Mouse (Mus musculus): ENCODE results near the gene E330009J07Rik. TPM values are rescaled to one million over a fixed set of nuclear protein-coding genes. Genes with fewer than 3 reads are reported as not detected.
A peak's percentile ranks its signal among the peaks of the same experiment; 100 is the strongest.

The E330009J07Rik gene
- total RNA-seq, 1 experiment: 4.1 TPM

GRCm38 (mm10) chr6:40470916-40471719 is 35.2 kb upstream of the E330009J07Rik start, which contains the start of gene Ssbp1:
Gene Ssbp1, plus strand, starts transcription at chr6:40471352.
- in situ Hi-C loops (cut with MboI; ENCODE audit: low sequenced_read_pairs in 2 of 2, unreplicated experiment in 2 of 2): no loop called here
- peaks cover 12% of the 10 kb centered on the region for H3K36me3 ChIP-seq (ENCODE audit: control insufficient read depth, insufficient read depth, low read length, poor library complexity, severe bottlenecking)

GRCm38 (mm10) chr6:40465710-40466109 is 29.8 kb upstream of the E330009J07Rik start:
- in situ Hi-C loops (cut with MboI; ENCODE audit: low sequenced_read_pairs in 2 of 2, unreplicated experiment in 2 of 2): no loop called here
- Histone ChIP-seq H3K4me3 (ENCODE audit: insufficient read depth in 1 of 2, low read depth in 1 of 2, low read length in 2 of 2, poor library complexity in 1 of 2, severe bottlenecking in 1 of 2) (no peak overlapping the region), H3K27ac (ENCODE audit: insufficient read depth, low read depth, low read length, poor library complexity, severe bottlenecking) (no peak overlapping the region), H3K9ac (ENCODE audit: insufficient read depth, low read depth, low read length, poor library complexity, severe bottlenecking) (no peak overlapping the region), H3K9me3 (ENCODE audit: control insufficient read depth, insufficient read depth, low read depth, low read length) (no peaks in the 10 kb centered on the region), H3K36me3 (ENCODE audit: control insufficient read depth, insufficient read depth, low read length, poor library complexity, severe bottlenecking) (no peaks in the 10 kb centered on the region), H3K4me1 (ENCODE audit: control insufficient read depth in 2 of 2, insufficient read depth in 2 of 2, low read length in 2 of 2, poor library complexity in 1 of 2) (no peaks in the 10 kb centered on the region)
- TF ChIP-seq ZC3H11A (IDR thresholded peaks at IDR 0.05; ENCODE audit: borderline replicate concordance, low read depth, low read length) (no peak), CHD2 (IDR thresholded peaks at IDR 0.05; ENCODE audit: low read depth, low read length) (no peak), ZNF384 (IDR thresholded peaks at IDR 0.05; ENCODE audit: low read depth, low read length) (no peak), MAFK (IDR thresholded peaks at IDR 0.05; ENCODE audit: insufficient read depth, low read depth, low read length) (no peak), HCFC1 (IDR thresholded peaks at IDR 0.05; ENCODE audit: borderline replicate concordance, insufficient read depth, low read length) (no peak)
- no peak for DNase-seq (ENCODE audit: low read depth, low spot score)

More at GRCm38 (mm10) chr6:40470916-40471719, 35.2 kb upstream of the E330009J07Rik start, which contains the start of gene Ssbp1:
- H3K4me3 ChIP-seq (ENCODE audit: insufficient read depth in 1 of 2, low read depth in 1 of 2, low read length in 2 of 2, poor library complexity in 1 of 2, severe bottlenecking in 1 of 2): peak within 1 kb of the TSS; percentile 80 to 100
- H3K9me3 ChIP-seq (ENCODE audit: control insufficient read depth, insufficient read depth, low read depth, low read length): no peaks in the 10 kb centered on the region
- H3K9ac ChIP-seq (ENCODE audit: insufficient read depth, low read depth, low read length, poor library complexity, severe bottlenecking): peak within 1 kb of the TSS; percentile 100
- no peak for TF ChIP-seq MAFK (IDR thresholded peaks at IDR 0.05; ENCODE audit: insufficient read depth, low read depth, low read length)
- TF ChIP-seq CHD2 (IDR thresholded peaks at IDR 0.05; ENCODE audit: low read depth, low read length): peak; percentile 99
- peak; percentile 82 for TF ChIP-seq HCFC1 (IDR thresholded peaks at IDR 0.05; ENCODE audit: borderline replicate concordance, insufficient read depth, low read length)
- peak within 1 kb of the TSS; percentile 96 for H3K27ac ChIP-seq (ENCODE audit: insufficient read depth, low read depth, low read length, poor library complexity, severe bottlenecking)
- peak; percentile 92 for DNase-seq (ENCODE audit: low read depth, low spot score)
- peaks cover 0 to 3% of the 10 kb centered on the region in 2 experiments; a peak in 1 of 4 replicates for H3K4me1 ChIP-seq (ENCODE audit: control insufficient read depth in 2 of 2, insufficient read depth in 2 of 2, low read length in 2 of 2, poor library complexity in 1 of 2)

DNA sequence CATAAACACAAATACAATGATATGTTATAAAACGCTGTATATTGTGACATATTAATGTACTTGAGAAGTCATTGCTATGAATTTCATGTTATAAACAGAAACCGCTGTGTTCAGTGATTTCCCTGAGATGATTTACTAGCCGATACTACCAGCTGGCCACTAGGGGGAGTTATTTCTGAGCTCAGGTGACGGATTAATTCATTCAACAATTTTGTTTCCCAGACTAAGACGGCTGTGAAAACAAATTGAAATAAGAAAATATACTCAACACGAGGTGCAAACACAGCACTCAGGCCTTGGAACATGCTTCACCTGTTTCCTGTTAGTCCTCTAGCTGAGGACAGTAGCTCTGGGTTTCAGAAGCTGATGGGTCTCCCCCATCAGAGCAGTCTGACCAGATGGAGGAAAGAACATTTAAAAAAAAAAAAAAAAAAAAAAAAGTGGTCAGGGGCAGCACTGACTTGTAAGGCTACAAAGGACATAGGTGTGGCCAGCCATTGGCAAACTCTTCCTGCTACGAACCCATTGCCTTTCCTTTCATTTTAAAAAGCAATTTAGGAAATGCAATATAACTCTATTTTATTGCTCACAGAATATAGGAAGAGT is 18.6 kb upstream of the E330009J07Rik start:
- Histone ChIP-seq H3K9me3 (ENCODE audit: control insufficient read depth, insufficient read depth, low read depth, low read length) (no peaks in the 10 kb centered on the region), H3K27ac (ENCODE audit: insufficient read depth, low read depth, low read length, poor library complexity, severe bottlenecking) (no peak overlapping the region), H3K4me1 (ENCODE audit: control insufficient read depth in 2 of 2, insufficient read depth in 2 of 2, low read length in 2 of 2, poor library complexity in 1 of 2) (no peaks in the 10 kb centered on the region; a peak in 1 of 4 replicates), H3K36me3 (ENCODE audit: control insufficient read depth, insufficient read depth, low read length, poor library complexity, severe bottlenecking) (no peaks in the 10 kb centered on the region), H3K9ac (ENCODE audit: insufficient read depth, low read depth, low read length, poor library complexity, severe bottlenecking) (no peak overlapping the region), H3K4me3 (ENCODE audit: insufficient read depth in 1 of 2, low read depth in 1 of 2, low read length in 2 of 2, poor library complexity in 1 of 2, severe bottlenecking in 1 of 2) (no peak overlapping the region)
- in situ Hi-C loops (cut with MboI; ENCODE audit: low sequenced_read_pairs in 2 of 2, unreplicated experiment in 2 of 2): no loop called here
- TF ChIP-seq ZNF384 (IDR thresholded peaks at IDR 0.05; ENCODE audit: low read depth, low read length) (peak; percentile 59), HCFC1 (IDR thresholded peaks at IDR 0.05; ENCODE audit: borderline replicate concordance, insufficient read depth, low read length) (no peak)
- no peak for DNase-seq (ENCODE audit: low read depth, low spot score)

GRCm38 (mm10) chr6:40448626-40449025 is 12.7 kb upstream of the E330009J07Rik start:
- in situ Hi-C loops (cut with MboI; ENCODE audit: low sequenced_read_pairs in 2 of 2, unreplicated experiment in 2 of 2): no loop called here
- Histone ChIP-seq H3K36me3 (ENCODE audit: control insufficient read depth, insufficient read depth, low read length, poor library complexity, severe bottlenecking) (no peaks in the 10 kb centered on the region), H3K4me3 (ENCODE audit: insufficient read depth in 1 of 2, low read depth in 1 of 2, low read length in 2 of 2, poor library complexity in 1 of 2, severe bottlenecking in 1 of 2) (no peak overlapping the region), H3K27ac (ENCODE audit: insufficient read depth, low read depth, low read length, poor library complexity, severe bottlenecking) (no peak overlapping the region), H3K4me1 (ENCODE audit: control insufficient read depth in 2 of 2, insufficient read depth in 2 of 2, low read length in 2 of 2, poor library complexity in 1 of 2) (no peaks in the 10 kb centered on the region), H3K9me3 (ENCODE audit: control insufficient read depth, insufficient read depth, low read depth, low read length) (no peaks in the 10 kb centered on the region), H3K9ac (ENCODE audit: insufficient read depth, low read depth, low read length, poor library complexity, severe bottlenecking) (no peak overlapping the region)
- no peak for TF ChIP-seq HCFC1 (IDR thresholded peaks at IDR 0.05; ENCODE audit: borderline replicate concordance, insufficient read depth, low read length)
- TF ChIP-seq MAFK (IDR thresholded peaks at IDR 0.05; ENCODE audit: insufficient read depth, low read depth, low read length): no peak
- no peak for TF ChIP-seq ZC3H11A (IDR thresholded peaks at IDR 0.05; ENCODE audit: borderline replicate concordance, low read depth, low read length)
- no peak for TF ChIP-seq ZNF384 (IDR thresholded peaks at IDR 0.05; ENCODE audit: low read depth, low read length)
- TF ChIP-seq CHD2 (IDR thresholded peaks at IDR 0.05; ENCODE audit: low read depth, low read length): no peak
- no peak for DNase-seq (ENCODE audit: low read depth, low spot score)

Measured in ES-E14 (cell line).